Mouse (Mus musculus): ENCODE results near the gene Men1. TPM values are rescaled to one million over a fixed set of nuclear protein-coding genes. Genes with fewer than 3 reads are reported as not detected.
A peak's percentile ranks its signal among the peaks of the same experiment; 100 is the strongest.

Gene Men1
- polyA plus RNA-seq, 1 experiment from 2014 or later, result 36.1 TPM

GRCm38 (mm10) chr19:6324751-6325150 lies 10.0 kb upstream of the Men1 start:
- Histone ChIP-seq H3K27ac (no peak overlapping the region), H3K4me2 (no peak overlapping the region), H3K4me3 (no peak overlapping the region), H3K9ac (no peak overlapping the region), H3K4me1 (replicated peaks) (peaks cover 10% of the 10 kb centered on the region), H3K9me3 (replicated peaks) (no peaks in the 10 kb centered on the region), H3K27me3 (no peaks in the 10 kb centered on the region), H3K36me3 (peaks cover 11% of the 10 kb centered on the region; the same call in 1 of the 2 replicates)
- WGBS, result 79% methylated on average over 9 of the region's 9 CpGs
- no peak for ATAC-seq (replicated peaks; ENCODE audit: insufficient number of reproducible peaks, insufficient read depth, low FRiP score, low read depth)

- Histone ChIP-seq H3K27me3 (no peaks in the 10 kb centered on the region), H3K27ac (no peak overlapping the region), H3K4me2 (peak overlapping the region; percentile 50), H3K4me1 (replicated peaks) (peaks cover 15% of the 10 kb centered on the region), H3K9me3 (replicated peaks) (no peaks in the 10 kb centered on the region), H3K4me3 (peak overlapping the region; percentile 14; the same call in 1 of the 2 replicates), H3K9ac (peak overlapping the region; percentile 34; the same call in 1 of the 2 replicates), H3K36me3 (no peaks in the 10 kb centered on the region)
- 33% methylated on average over 5 of the region's 5 CpGs for WGBS
- ATAC-seq (replicated peaks; ENCODE audit: insufficient number of reproducible peaks, insufficient read depth, low FRiP score, low read depth), result no peak
These were observed 3.6 kb upstream of the Men1 start for GRCm38 (mm10) chr19:6331178-6331577.

GRCm38 (mm10) chr19:6331719-6332516 lies 2.9 kb upstream of the Men1 start:
- H3K4me2 ChIP-seq, result peak overlapping the region; percentile 50
- H3K4me3 ChIP-seq, result peak overlapping the region; percentile 14; the same call in 1 of the 2 replicates
- H3K9ac ChIP-seq, result peak overlapping the region; percentile 34; the same call in 1 of the 2 replicates
- H3K27me3 ChIP-seq, result no peaks in the 10 kb centered on the region
- H3K27ac ChIP-seq, result no peak overlapping the region
- no peak for ATAC-seq (replicated peaks; ENCODE audit: insufficient number of reproducible peaks, insufficient read depth, low FRiP score, low read depth)
- WGBS, result 23% methylated on average over 13 of the region's 13 CpGs
- peaks cover 23% of the 10 kb centered on the region for H3K4me1 ChIP-seq (replicated peaks)
- no peaks in the 10 kb centered on the region for H3K9me3 ChIP-seq (replicated peaks)
- H3K36me3 ChIP-seq, result peaks cover 4% of the 10 kb centered on the region; the same call in 1 of the 2 replicates

GRCm38 (mm10) chr19:6333761-6334595 lies 801 bp upstream of the Men1 start:
- peak overlapping the region; percentile 87 for H3K9ac ChIP-seq

GRCm38 (mm10) chr19:6335458-6335827 lies 664 bp downstream of the Men1 start:
- Histone ChIP-seq H3K4me3 (peak overlapping the region; percentile 92), H3K36me3 (peaks cover 37% of the 10 kb centered on the region), H3K27ac (peak overlapping the region; percentile 79), H3K27me3 (no peaks in the 10 kb centered on the region), H3K9me3 (replicated peaks) (no peaks in the 10 kb centered on the region), H3K4me2 (peak overlapping the region; percentile 90), H3K4me1 (replicated peaks) (peaks cover 42% of the 10 kb centered on the region), H3K9ac (peak overlapping the region; percentile 87)
- WGBS, result under 1% methylated on average over 25 of the region's 25 CpGs
- ATAC-seq (replicated peaks; ENCODE audit: insufficient number of reproducible peaks, insufficient read depth, low FRiP score, low read depth), result peak; percentile 12

More at GRCm38 (mm10) chr19:6333761-6334595, 801 bp upstream of the Men1 start:
- Histone ChIP-seq H3K9me3 (replicated peaks) (no peaks in the 10 kb centered on the region), H3K36me3 (peaks cover 24% of the 10 kb centered on the region), H3K4me2 (peak overlapping the region; percentile 90), H3K27me3 (no peaks in the 10 kb centered on the region), H3K4me3 (peak overlapping the region; percentile 92), H3K4me1 (replicated peaks) (peaks cover 28% of the 10 kb centered on the region), H3K27ac (peak overlapping the region; percentile 79)
- WGBS, result 61% methylated on average over 9 of the region's 9 CpGs
- ATAC-seq (replicated peaks; ENCODE audit: insufficient number of reproducible peaks, insufficient read depth, low FRiP score, low read depth), result no peak

- H3K27ac ChIP-seq, result no peak overlapping the region
- no peaks in the 10 kb centered on the region for H3K27me3 ChIP-seq
- WGBS, result 93% methylated on average over 10 of the region's 10 CpGs
- no peaks in the 10 kb centered on the region for H3K9me3 ChIP-seq (replicated peaks)
- ATAC-seq (replicated peaks; ENCODE audit: insufficient number of reproducible peaks, insufficient read depth, low FRiP score, low read depth), result no peak
- peak overlapping the region; percentile 92; the same call in 1 of the 2 replicates for H3K4me3 ChIP-seq
- H3K4me1 ChIP-seq (replicated peaks), result peaks cover 48% of the 10 kb centered on the region
- H3K9ac ChIP-seq, result peak overlapping the region; percentile 87; the same call in 1 of the 2 replicates
- peaks cover 37% of the 10 kb centered on the region for H3K36me3 ChIP-seq
- H3K4me2 ChIP-seq, result peak overlapping the region; percentile 90
These were observed 2.1 kb downstream of the Men1 start for GRCm38 (mm10) chr19:6336920-6337319.

GRCm38 (mm10) chr19:6338171-6338570 lies 3.4 kb downstream of the Men1 start:
- ATAC-seq (replicated peaks; ENCODE audit: insufficient number of reproducible peaks, insufficient read depth, low FRiP score, low read depth), result no peak
- WGBS, result 95% methylated on average over 7 of the region's 7 CpGs
- Histone ChIP-seq H3K4me3 (no peak overlapping the region), H3K27me3 (no peaks in the 10 kb centered on the region), H3K27ac (no peak overlapping the region), H3K4me2 (no peak overlapping the region), H3K9me3 (replicated peaks) (no peaks in the 10 kb centered on the region), H3K4me1 (replicated peaks) (peaks cover 59% of the 10 kb centered on the region), H3K36me3 (peaks cover 37% of the 10 kb centered on the region), H3K9ac (no peak overlapping the region)

GRCm38 (mm10) chr19:6338716-6339115 lies 3.9 kb downstream of the Men1 start:
- no peak overlapping the region for H3K4me3 ChIP-seq
- no peak overlapping the region for H3K27ac ChIP-seq
- no peak overlapping the region for H3K9ac ChIP-seq
- WGBS, result 83% methylated on average over 11 of the region's 11 CpGs
- no peak overlapping the region for H3K4me2 ChIP-seq
- no peaks in the 10 kb centered on the region for H3K27me3 ChIP-seq
- no peak for ATAC-seq (replicated peaks; ENCODE audit: insufficient number of reproducible peaks, insufficient read depth, low FRiP score, low read depth)
- H3K9me3 ChIP-seq (replicated peaks), result no peaks in the 10 kb centered on the region
- peaks cover 61% of the 10 kb centered on the region for H3K4me1 ChIP-seq (replicated peaks)
- H3K36me3 ChIP-seq, result peaks cover 37% of the 10 kb centered on the region

- 87% methylated on average over 6 of the region's 6 CpGs for WGBS
- Histone ChIP-seq H3K4me1 (replicated peaks) (peaks cover 59% of the 10 kb centered on the region), H3K4me3 (no peak overlapping the region), H3K9me3 (replicated peaks) (no peaks in the 10 kb centered on the region), H3K9ac (no peak overlapping the region), H3K27ac (no peak overlapping the region), H3K36me3 (peaks cover 39% of the 10 kb centered on the region), H3K27me3 (no peaks in the 10 kb centered on the region), H3K4me2 (no peak overlapping the region)
- no peak for ATAC-seq (replicated peaks; ENCODE audit: insufficient number of reproducible peaks, insufficient read depth, low FRiP score, low read depth)
These were observed 4.4 kb downstream of the Men1 start for GRCm38 (mm10) chr19:6339191-6339590.

GRCm38 (mm10) chr19:6339890-6340504 lies 5.2 kb downstream of the Men1 start:
- ATAC-seq (replicated peaks; ENCODE audit: insufficient number of reproducible peaks, insufficient read depth, low FRiP score, low read depth), result no peak
- Histone ChIP-seq H3K27ac (peak overlapping the region; percentile 79), H3K9ac (0 out of 2 replicates have a peak overlapping the region, but pooled peaks have one; percentile 15), H3K27me3 (no peaks in the 10 kb centered on the region), H3K9me3 (replicated peaks) (no peaks in the 10 kb centered on the region), H3K4me3 (peak overlapping the region; percentile 86), H3K4me2 (peak overlapping the region; percentile 98), H3K36me3 (peaks cover 42% of the 10 kb centered on the region), H3K4me1 (replicated peaks) (peaks cover 56% of the 10 kb centered on the region)
- WGBS, result 68% methylated on average over 15 of the region's 15 CpGs
